Mouse (Mus musculus) E14TG2a.4 (cell line): ENCODE measurements around the gene Fbxw7.

Source experiments
- H3K27me3 ChIP-seq: 2 replicates; pipeline ENCODE4 v1.6.1; 2014; ENCODE audit warnings: low read length, control low read depth; ENCODE audit not compliant: insufficient read depth
- H3K36me3 ChIP-seq: 2 replicates; pipeline ENCODE4 v1.6.1; 2014; ENCODE audit warnings: low read length, control low read depth; ENCODE audit not compliant: insufficient read depth
- H3K4me1 ChIP-seq: replicated peaks from 2 replicates; pipeline ENCODE4 v1.6.1; 2014; ENCODE audit warnings: low read depth, low read length, control low read depth
- H3K4me3 ChIP-seq: replicated peaks from 2 replicates; pipeline ENCODE4 v1.5.1; 2014; ENCODE audit warnings: mild to moderate bottlenecking, low read length
- H3K9me3 ChIP-seq: 2 replicates; pipeline ENCODE4 v1.6.1; 2014; ENCODE audit warnings: low read length, control low read depth
- CTCF ChIP-seq: conservative IDR thresholded peaks from 2 replicates; pipeline ENCODE4 v1.5.1; 2014; ENCODE audit warnings: low read length
- NANOG ChIP-seq: IDR thresholded peaks from 2 replicates; pipeline ENCODE4 v1.6.1; 2014; ENCODE audit warnings: borderline replicate concordance, low read length, mixed read lengths
- POU5F1 ChIP-seq: IDR thresholded peaks from 2 replicates; pipeline ENCODE4 v1.6.1; 2014; ENCODE audit warnings: low read length, borderline replicate concordance

The Fbxw7 gene

DNA sequence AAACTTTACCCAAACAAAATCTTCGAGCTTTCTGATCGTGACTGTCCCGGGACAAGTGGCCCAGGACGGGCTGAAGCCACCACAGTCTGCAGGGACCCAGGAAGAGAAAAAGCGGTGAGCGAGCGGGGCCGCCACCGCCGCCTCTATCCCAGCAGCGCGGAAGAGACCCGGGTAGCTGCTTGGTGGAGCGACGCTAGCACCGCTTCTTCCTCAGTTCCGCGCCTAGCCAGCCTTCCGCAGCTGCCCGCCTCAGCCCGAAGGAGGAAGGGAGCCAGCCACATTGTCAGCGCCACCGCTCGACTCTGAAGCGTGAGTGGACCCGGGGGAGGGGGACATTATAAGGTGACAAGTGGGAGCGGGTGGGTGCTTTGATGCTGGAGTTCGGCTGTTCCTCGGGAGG is 393 bp downstream of the Fbxw7 start:
- TF ChIP-seq POU5F1 (no peak), CTCF (no peak), NANOG (no peak)
- H3K36me3 ChIP-seq, result peaks cover 17% of the 10 kb centered on the region
- H3K4me3 ChIP-seq, result peak overlapping the region; percentile 96
- H3K9me3 ChIP-seq, result no peaks in the 10 kb centered on the region
- H3K27me3 ChIP-seq, result no peaks in the 10 kb centered on the region; the same call in 1 of the 2 replicates
- peaks cover 49% of the 10 kb centered on the region for H3K4me1 ChIP-seq

DNA sequence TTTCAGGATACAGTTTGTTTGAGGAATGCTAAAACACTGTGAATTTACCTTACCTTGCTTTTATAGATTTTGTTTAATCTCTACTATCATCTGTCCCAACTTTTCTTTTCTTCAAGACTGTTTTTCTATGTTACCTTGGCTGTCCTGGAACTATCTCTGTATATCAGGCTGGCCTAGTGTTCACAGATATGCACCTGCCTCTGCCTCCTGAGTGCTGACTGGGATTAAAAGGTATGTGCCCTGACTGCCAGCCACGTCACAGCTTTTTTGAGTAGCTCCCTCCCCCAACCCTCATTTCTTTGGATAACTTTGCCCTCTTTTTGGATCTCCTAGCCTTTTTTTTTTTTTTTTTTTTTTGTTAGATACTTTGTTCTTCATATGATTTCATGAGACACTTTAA is 1.9 kb downstream of the Fbxw7 start:
- no peaks in the 10 kb centered on the region; the same call in 1 of the 2 replicates for H3K27me3 ChIP-seq
- no peaks in the 10 kb centered on the region for H3K9me3 ChIP-seq
- peaks cover 17% of the 10 kb centered on the region for H3K36me3 ChIP-seq
- no peak for TF ChIP-seq POU5F1
- no peak for TF ChIP-seq NANOG
- no peak for TF ChIP-seq CTCF
- no peak overlapping the region for H3K4me3 ChIP-seq
- H3K4me1 ChIP-seq, result peaks cover 62% of the 10 kb centered on the region

DNA sequence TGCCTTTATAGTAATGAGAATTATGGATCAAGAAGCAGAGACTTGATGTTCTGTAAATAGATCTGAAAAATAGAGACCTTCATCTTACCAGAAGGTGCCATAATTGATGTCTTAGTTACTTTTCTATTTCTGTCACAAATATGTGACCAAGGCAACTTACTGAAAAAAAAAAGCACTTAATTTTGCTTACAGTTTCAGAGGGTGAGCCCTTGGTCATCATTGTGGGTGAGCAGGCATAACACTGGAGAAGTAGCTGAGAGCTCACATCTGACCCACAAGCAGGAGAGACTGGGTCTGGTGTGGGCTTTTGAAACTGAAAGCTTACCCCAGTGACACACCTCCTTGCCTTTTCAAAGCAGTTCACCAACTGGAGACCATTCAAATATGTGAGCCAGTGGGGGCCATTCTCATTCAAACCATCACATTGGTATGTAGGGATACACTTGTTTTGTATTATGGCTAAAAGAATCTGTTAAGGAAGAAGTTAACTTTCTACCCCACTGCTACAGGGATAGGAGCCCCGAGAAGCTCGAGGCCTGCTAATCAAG is 5.7 kb downstream of the Fbxw7 start:
- H3K9me3 ChIP-seq, result no peaks in the 10 kb centered on the region
- peaks cover 25% of the 10 kb centered on the region; the same call in 1 of the 2 replicates for H3K36me3 ChIP-seq
- H3K27me3 ChIP-seq, result no peaks in the 10 kb centered on the region; the same call in 1 of the 2 replicates
- TF ChIP-seq CTCF (no peak), NANOG (peak; percentile 49; the same call in 1 of the 2 replicates), POU5F1 (no peak)
- no peak overlapping the region for H3K4me3 ChIP-seq
- H3K4me1 ChIP-seq, result peaks cover 84% of the 10 kb centered on the region

DNA sequence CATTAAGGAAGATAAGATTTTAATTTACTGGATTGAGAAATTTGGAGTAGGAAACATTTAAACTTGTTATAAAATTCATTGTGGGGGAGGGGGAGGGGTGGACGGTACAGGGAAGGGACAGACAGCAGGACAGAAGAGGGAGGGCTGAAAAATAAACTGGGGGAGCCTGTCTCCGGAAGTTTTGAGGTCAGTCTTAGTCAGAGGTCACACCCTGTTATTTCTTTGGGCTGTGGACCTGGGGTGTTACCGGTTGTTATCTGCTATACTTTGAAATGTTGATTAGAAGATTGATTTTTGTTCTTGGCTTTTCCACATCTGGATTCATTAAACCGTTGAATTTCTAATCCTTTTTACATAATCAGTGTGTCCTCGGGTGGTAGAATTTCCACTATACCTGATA is 10.9 kb downstream of the Fbxw7 start:
- Histone ChIP-seq H3K9me3 (no peaks in the 10 kb centered on the region), H3K27me3 (no peaks in the 10 kb centered on the region), H3K36me3 (peaks cover 12% of the 10 kb centered on the region; the same call in 1 of the 2 replicates), H3K4me1 (peaks cover 75% of the 10 kb centered on the region), H3K4me3 (0 out of 2 replicates have a peak overlapping the region, but pooled peaks have one; percentile 3)
- TF ChIP-seq NANOG (no peak), POU5F1 (no peak), CTCF (no peak)

DNA sequence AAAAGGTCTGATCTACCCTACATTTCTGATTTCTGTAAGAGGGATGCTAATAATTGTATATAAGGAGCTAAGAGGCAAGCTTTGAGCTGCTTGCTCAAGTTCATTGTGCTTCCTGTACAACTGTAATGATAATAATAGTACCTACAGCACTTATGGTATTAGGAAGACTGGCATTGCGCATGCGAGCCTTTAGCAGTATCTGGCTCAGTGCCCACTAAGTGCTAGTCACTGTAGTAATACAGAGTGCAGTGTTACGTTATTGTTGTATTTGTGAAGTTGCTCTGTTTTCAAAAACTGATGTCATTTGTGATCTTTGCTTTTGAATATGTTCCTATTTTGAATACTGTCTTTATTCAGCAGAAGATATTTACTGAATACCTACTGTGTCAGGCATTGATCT is 11.3 kb downstream of the Fbxw7 start:
- TF ChIP-seq CTCF, result no peak
- no peak for TF ChIP-seq POU5F1
- no peak for TF ChIP-seq NANOG
- Histone ChIP-seq H3K4me1 (peaks cover 71% of the 10 kb centered on the region), H3K9me3 (no peaks in the 10 kb centered on the region), H3K36me3 (peaks cover 12% of the 10 kb centered on the region; the same call in 1 of the 2 replicates), H3K27me3 (no peaks in the 10 kb centered on the region), H3K4me3 (no peak overlapping the region)

DNA sequence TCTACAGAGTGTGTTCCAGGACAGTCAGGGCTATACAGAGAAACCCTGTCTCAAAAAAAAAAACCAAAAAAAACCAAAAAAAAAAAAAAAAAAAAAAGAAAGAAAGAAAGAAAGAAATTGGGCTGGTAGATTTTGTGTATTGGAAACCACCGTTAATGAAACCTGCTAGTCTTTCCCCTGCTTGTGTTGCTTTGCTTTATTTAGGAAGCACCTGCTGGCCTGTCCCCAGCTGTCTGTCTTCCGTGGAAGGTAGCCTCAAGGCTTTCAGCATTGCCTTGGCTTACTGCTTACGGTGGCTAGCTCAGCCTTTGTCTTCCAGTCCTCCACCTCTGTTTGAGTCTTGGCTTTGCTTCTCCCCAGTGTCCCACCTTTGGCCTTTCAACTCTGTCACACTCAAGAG is 11.9 kb downstream of the Fbxw7 start:
- Histone ChIP-seq H3K4me1 (peaks cover 66% of the 10 kb centered on the region), H3K9me3 (no peaks in the 10 kb centered on the region), H3K36me3 (peaks cover 12% of the 10 kb centered on the region; the same call in 1 of the 2 replicates), H3K27me3 (no peaks in the 10 kb centered on the region), H3K4me3 (no peak overlapping the region)
- no peak for TF ChIP-seq POU5F1
- TF ChIP-seq CTCF, result no peak
- TF ChIP-seq NANOG, result no peak

DNA sequence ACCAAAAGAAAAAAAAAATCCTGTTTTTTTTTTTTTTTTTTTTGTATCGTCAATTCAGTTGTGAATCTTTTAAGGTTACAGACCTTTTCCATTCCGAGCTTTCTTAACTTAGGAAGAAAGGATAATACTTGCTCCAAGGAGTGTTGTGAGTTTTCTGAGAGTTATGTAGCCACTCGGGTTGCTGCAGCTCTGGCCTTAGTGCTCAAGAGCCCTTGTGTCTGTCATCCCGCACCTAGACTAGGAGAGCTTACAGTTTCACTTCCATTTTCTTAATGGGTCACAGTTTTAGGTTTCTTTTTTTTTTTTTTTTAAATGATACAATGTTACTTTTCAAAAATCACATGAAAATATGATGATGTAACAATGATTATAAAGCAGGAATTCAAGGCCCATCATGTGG is 12.5 kb downstream of the Fbxw7 start:
- Histone ChIP-seq H3K36me3 (peaks cover 12% of the 10 kb centered on the region; the same call in 1 of the 2 replicates), H3K4me3 (no peak overlapping the region), H3K4me1 (peaks cover 60% of the 10 kb centered on the region), H3K9me3 (no peaks in the 10 kb centered on the region), H3K27me3 (no peaks in the 10 kb centered on the region)
- TF ChIP-seq POU5F1 (no peak), NANOG (no peak), CTCF (no peak)

DNA sequence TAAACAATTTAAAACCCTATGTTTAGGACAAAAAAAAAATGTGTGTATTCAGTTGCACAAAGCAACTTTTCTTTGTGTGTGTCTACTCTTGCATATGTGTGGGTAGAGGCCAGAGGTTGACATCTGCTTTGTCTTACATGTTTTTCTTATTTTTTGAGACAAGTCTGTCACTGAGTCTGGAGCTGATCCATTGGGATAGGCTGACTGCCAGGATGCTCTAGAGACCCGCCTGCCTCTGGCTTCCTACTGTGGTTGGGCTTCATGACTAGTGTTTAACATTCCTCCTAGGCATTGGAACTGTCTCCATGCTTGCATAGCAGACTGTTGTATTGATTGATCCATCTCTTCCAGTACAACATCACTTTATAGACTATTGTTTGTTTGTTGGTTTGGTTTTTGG is 14.3 kb downstream of the Fbxw7 start:
- H3K9me3 ChIP-seq, result no peaks in the 10 kb centered on the region
- no peaks in the 10 kb centered on the region for H3K27me3 ChIP-seq
- peaks cover 3% of the 10 kb centered on the region for H3K36me3 ChIP-seq
- no peak overlapping the region for H3K4me3 ChIP-seq
- H3K4me1 ChIP-seq, result peaks cover 46% of the 10 kb centered on the region
- no peak for TF ChIP-seq CTCF
- no peak for TF ChIP-seq POU5F1
- TF ChIP-seq NANOG, result no peak

DNA sequence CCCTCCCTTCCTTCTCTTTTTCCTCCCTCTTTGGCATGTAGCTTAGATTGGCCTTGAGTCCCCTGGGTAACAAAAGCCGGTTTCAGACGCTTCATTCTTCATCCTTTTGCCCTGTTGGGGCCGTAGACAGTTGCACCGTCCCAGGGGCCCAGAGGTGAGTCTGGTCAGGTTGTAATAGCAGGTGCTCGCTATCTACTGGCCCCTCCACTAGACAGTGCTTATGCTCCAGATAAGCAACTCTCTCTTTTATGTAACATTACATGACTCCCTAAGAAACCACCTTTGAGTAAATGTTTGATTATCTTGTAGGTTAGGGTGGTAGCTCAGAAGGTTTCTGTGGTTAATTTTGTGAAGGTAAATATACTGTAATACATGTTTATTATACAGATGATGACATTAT is 21.0 kb downstream of the Fbxw7 start:
- Histone ChIP-seq H3K4me1 (peaks cover 13% of the 10 kb centered on the region), H3K4me3 (no peak overlapping the region), H3K27me3 (no peaks in the 10 kb centered on the region), H3K9me3 (no peaks in the 10 kb centered on the region), H3K36me3 (peaks cover 16% of the 10 kb centered on the region)
- TF ChIP-seq NANOG, result no peak
- TF ChIP-seq CTCF, result no peak
- TF ChIP-seq POU5F1, result no peak
